Mouse (Mus musculus) limb, embryonic 11.5 days (tissue): Measurements from ENCODE around the gene Kif5a. TPM values are rescaled to one million over a fixed set of nuclear protein-coding genes. Genes with fewer than 3 reads are reported as not detected.

Source experiments
- ATAC-seq: fragments of 200-750 bp; cut with Nextera tagmentation; 2 replicates; pipeline ENCODE4 v1.8.0; 2017; ENCODE audit warnings: low read depth; ENCODE audit not compliant: insufficient number of reproducible peaks, low FRiP score, low TSS enrichment
- DNase-seq: peaks from one replicate; pipeline ENCODE4 v3.0.0-alpha.2; 2015; ENCODE audit warnings: low spot score
- H3K27ac ChIP-seq: fragments of 300-500 bp; sonication (generic); replicated peaks from 2 replicates; pipeline ENCODE4 v1.5.1; 2014; ENCODE audit warnings: low read depth, mild to moderate bottlenecking, low read length
- H3K27me3 ChIP-seq: fragments of 300-500 bp; sonication (generic); 2 replicates; pipeline ENCODE4 v1.6.1; 2014; ENCODE audit warnings: mild to moderate bottlenecking, low read length, mixed read lengths; ENCODE audit not compliant: control insufficient read depth, insufficient read depth
- H3K36me3 ChIP-seq: fragments of 300-500 bp; sonication (generic); 2 replicates; pipeline ENCODE4 v1.6.1; 2014; ENCODE audit warnings: mild to moderate bottlenecking, low read length, moderate library complexity, mixed read lengths; ENCODE audit not compliant: control insufficient read depth, insufficient read depth
- H3K4me1 ChIP-seq: fragments of 300-500 bp; sonication (generic); 2 replicates; pipeline ENCODE4 v1.6.1; 2014; ENCODE audit warnings: low read length, mixed read lengths; ENCODE audit not compliant: control insufficient read depth, insufficient read depth
- H3K4me2 ChIP-seq: fragments of 300-500 bp; sonication (generic); 2 replicates; pipeline ENCODE4 v1.6.1; 2014; ENCODE audit warnings: low read depth, mild to moderate bottlenecking, moderate library complexity; ENCODE audit not compliant: severe bottlenecking
- H3K4me3 ChIP-seq: fragments of 300-500 bp; sonication (generic); 2 replicates; pipeline ENCODE4 v1.5.1; 2014; ENCODE audit warnings: low read depth, low read length
- H3K9ac ChIP-seq: fragments of 300-500 bp; sonication (generic); 2 replicates; pipeline ENCODE4 v1.6.1; 2014; ENCODE audit warnings: mild to moderate bottlenecking, low read length
- H3K9me3 ChIP-seq: fragments of 300-500 bp; sonication (generic); 2 replicates; pipeline ENCODE4 v1.6.1; 2016; ENCODE audit warnings: low read length; ENCODE audit not compliant: control insufficient read depth
- WGBS: fragments of 180-500 bp; shearing (Covaris S2); extraction: QIAGEN DNeasy Blood & Tissue Kit; methylation state at CpG from one replicate; pipeline ENCODE4 v1.1.7; 2014; 5-methylcytosine and 5-hydroxymethylcytosine counted together
- polyA plus RNA-seq: library from polyadenylated mRNA; unstranded; fragments of >200 nt; fragmentation: Nextera tagmentation; extraction: Ambion mirVana; gene quantifications from 2 replicates; pipeline ENCODE4 v1.2.1, GENCODE M21; 2014

Gene Kif5a
- polyA plus RNA-seq, 1 experiment from 2014 or later = 2.1 TPM

DNA sequence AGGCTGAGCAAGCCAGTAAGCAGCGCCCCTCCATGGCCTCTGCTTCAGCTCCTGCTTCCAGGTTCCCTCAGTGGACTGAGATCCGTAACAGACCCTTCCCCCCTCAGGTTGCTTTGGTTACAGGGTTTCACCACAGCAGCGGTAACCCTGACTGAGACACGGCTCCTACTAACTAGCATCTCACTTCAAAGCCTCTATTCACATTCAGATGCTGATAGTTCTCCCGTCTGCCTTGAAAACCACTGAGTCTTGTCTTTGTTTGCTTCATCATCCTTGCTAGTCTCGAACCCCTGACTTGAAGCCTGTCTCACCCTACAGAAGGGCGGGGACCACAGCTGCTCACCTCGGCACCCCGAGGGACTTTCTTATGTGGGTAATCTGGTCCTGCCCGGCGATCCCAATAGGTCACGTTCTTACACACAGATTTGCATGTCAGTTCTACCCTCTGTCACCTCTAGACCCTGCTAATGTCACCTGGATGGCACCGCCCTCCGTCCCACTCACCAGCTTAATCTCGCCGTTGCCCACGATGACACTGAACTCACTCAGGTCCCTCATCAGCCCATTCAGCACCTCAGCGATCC, 24.8 kb downstream of the Kif5a start:
- no peak overlapping the region for H3K4me3 ChIP-seq
- 69% methylated on average over 18 of the region's 18 CpGs for WGBS
- no peaks in the 10 kb centered on the region for H3K36me3 ChIP-seq

DNA sequence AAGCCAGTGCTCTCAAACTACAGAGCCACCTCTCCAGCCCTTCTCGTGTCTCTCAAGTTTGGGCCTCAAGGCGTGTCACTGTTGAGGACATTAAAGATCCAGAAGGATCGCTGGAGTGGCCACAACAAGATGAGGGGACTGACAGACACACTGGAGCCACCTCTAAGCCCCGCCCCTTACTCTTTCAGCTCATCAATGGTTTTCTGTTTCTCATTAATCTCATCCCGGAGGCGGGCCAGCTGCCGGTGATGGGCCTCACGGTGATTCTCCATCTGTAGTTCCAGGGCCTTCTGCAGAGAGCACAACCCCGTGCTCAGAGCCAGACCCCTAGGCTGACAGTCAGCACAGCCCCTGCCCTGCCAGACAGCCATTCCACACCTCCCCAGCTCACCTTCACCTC, 26.6 kb downstream of the Kif5a start:
- Histone ChIP-seq H3K4me1 (no peaks in the 10 kb centered on the region), H3K9ac (no peak overlapping the region), H3K27me3 (no peaks in the 10 kb centered on the region), H3K36me3 (no peaks in the 10 kb centered on the region), H3K9me3 (no peaks in the 10 kb centered on the region), H3K4me2 (no peak overlapping the region), H3K27ac (no peak overlapping the region), H3K4me3 (no peak overlapping the region)
- no peak for ATAC-seq
- DNase-seq = no peak
- WGBS = 22% methylated on average over 9 of the region's 9 CpGs

More for the DNA sequence above, 24.8 kb downstream of the Kif5a start:
- Histone ChIP-seq H3K9ac (no peak overlapping the region), H3K27ac (no peak overlapping the region), H3K27me3 (no peaks in the 10 kb centered on the region), H3K9me3 (no peaks in the 10 kb centered on the region), H3K4me1 (no peaks in the 10 kb centered on the region), H3K4me2 (no peak overlapping the region)
- ATAC-seq (no peak), DNase-seq (no peak)

DNA sequence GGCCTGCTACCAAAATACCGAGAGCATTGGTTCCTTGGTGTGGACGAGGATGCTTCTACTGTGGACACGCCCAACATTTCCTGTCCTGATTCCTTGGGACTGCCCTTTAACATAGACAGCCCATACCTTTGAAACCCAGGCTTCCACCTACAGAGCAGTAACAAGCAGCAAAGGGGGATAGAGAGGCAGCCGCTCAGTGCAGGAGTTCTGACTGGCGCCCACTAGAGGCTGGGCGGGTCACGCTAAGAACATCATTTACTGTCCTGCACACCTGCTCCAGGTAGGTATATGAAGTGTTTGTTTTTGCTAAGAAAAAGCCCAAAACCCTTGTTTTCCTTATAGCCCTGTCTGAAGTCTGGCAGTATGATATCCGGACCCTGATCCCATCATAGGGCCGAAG, 30.0 kb downstream of the Kif5a start:
- Histone ChIP-seq H3K27ac (no peak overlapping the region), H3K4me2 (no peak overlapping the region), H3K9ac (no peak overlapping the region), H3K36me3 (no peaks in the 10 kb centered on the region), H3K4me1 (no peaks in the 10 kb centered on the region), H3K9me3 (no peaks in the 10 kb centered on the region), H3K27me3 (no peaks in the 10 kb centered on the region), H3K4me3 (no peak overlapping the region)
- WGBS = 71% methylated on average over 9 of the region's 9 CpGs
- ATAC-seq = no peak
- no peak for DNase-seq

DNA sequence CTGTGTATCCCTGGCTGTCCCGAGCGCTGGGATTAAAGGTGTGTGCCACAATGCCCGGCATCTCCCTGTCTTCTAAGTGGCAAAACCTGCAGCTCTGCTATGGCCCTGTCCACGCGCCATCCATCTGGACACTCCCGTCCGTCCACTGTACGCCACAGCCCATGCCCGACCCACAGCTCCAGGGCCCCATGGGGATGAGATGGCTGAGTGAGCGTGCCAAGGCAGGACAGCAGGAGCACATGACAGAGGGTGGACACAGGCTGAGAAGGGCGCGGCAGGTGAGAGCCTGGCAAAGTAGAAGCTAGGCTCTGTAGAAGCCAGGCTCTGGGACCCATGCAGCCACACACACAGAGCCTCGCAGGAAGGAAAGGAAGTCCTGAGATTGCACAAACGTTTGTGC, 31.4 kb downstream of the Kif5a start:
- DNase-seq (no peak), ATAC-seq (no peak)
- no peaks in the 10 kb centered on the region for H3K36me3 ChIP-seq
- no peaks in the 10 kb centered on the region for H3K4me1 ChIP-seq
- no peak overlapping the region for H3K4me2 ChIP-seq
- 86% methylated on average over 14 of the region's 14 CpGs for WGBS
- no peak overlapping the region for H3K4me3 ChIP-seq
- H3K27ac ChIP-seq = no peak overlapping the region
- H3K9ac ChIP-seq = no peak overlapping the region
- no peaks in the 10 kb centered on the region for H3K9me3 ChIP-seq
- no peaks in the 10 kb centered on the region for H3K27me3 ChIP-seq

DNA sequence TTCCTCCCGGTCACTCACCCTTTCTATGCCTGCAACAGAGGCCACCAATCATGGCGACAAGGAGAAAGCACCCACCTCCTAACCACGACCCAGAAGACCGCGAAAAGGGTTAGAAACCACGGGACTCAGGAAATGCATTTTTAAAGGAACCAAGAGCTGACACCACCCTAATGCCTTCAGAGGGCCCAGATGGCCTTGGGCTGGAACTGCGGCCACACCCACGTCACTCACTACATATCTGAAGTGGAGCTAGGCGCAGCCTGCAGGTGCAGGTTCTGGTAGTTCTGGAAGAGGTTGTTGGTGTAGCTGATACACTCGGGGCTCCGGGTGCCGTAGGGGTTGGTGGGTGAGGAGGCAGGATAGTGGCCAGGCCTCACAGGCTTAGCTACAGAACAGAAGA, 32.5 kb downstream of the Kif5a start:
- no peak overlapping the region for H3K27ac ChIP-seq
- H3K36me3 ChIP-seq = no peaks in the 10 kb centered on the region
- DNase-seq (no peak), ATAC-seq (no peak)
- WGBS = 88% methylated on average over 12 of the region's 12 CpGs
- H3K9me3 ChIP-seq = no peaks in the 10 kb centered on the region
- no peaks in the 10 kb centered on the region; the same call in 1 of the 2 replicates for H3K4me1 ChIP-seq
- H3K27me3 ChIP-seq = no peaks in the 10 kb centered on the region
- no peak overlapping the region for H3K4me2 ChIP-seq
- H3K9ac ChIP-seq = no peak overlapping the region
- no peak overlapping the region for H3K4me3 ChIP-seq

DNA sequence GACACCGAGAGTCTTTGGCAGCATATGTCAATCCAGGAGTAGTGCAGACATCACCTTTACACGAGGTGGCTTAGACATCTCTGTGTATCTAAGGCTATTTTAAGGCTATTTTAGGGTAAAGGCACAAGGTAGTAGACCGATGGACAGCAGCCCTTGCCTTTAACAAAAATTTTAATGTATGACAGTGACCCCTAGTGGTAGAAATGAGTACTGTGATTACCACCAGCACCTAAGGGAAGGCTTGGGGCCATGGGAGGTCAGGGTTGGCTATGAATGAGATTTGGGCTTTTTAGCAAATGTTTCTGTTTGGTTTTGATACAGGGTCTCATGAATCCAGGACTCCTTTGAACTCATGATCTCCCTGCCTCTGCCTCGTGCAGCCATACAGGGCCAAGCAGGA, 34.3 kb downstream of the Kif5a start:
- peak; percentile 51 for DNase-seq
- 0 out of 2 replicates have a peak, but pooled peaks have one; percentile 20 for ATAC-seq
- Histone ChIP-seq H3K4me3 (no peak overlapping the region), H3K36me3 (no peaks in the 10 kb centered on the region), H3K4me2 (no peak overlapping the region), H3K9ac (no peak overlapping the region), H3K4me1 (no peaks in the 10 kb centered on the region; the same call in 1 of the 2 replicates), H3K27ac (no peak overlapping the region), H3K27me3 (no peaks in the 10 kb centered on the region), H3K9me3 (no peaks in the 10 kb centered on the region)
- WGBS = 19% methylated on average over 4 of the region's 4 CpGs

DNA sequence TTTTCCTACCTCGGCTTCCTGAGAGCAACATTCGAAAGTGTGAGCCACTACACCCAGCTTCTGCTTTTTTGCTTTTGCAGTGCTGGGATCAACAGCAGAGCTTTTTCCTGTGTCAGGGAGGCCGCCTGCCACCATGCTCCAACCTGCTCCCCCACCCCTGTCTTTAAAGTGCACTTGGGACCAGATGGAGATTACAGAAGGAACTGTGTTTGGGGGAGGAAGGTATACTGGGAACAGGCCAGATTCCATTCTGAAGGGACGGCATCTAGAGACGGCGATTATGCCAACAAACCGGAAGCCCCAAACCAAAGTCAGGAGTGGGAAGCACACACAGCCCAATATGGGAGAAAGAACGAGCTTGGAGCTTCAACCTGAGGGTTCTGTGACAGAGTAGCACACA, 36.0 kb downstream of the Kif5a start:
- H3K27ac ChIP-seq = no peak overlapping the region

DNA sequence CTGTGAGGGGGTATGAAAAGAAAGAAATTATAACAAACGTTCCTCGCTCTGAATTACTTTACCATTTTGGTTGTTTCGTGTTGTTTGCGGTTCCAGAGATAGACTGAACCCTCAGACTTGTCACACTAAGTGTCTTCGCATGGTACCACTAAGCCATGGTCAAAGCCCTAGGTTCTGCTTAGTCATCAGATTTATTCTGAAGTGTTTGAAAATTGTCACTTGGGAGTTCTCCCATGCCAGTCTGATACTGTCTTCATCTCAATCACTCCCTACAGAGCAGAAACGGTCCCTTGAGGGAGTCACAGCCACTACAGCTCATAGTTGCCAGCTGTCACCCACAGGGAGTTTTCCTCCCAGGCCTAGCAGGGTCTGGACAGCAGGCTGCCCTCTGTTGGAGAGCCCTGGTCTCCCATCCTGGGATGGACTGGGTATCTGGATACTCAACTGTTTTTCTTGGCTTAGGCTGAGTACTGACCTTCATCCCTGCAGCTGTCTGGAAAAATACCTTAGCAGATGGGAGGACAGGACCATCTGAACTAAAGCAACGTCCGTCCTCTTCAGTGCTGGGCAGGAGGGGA, 36.7 kb downstream of the Kif5a start:
- Histone ChIP-seq H3K9me3 (no peaks in the 10 kb centered on the region), H3K4me2 (no peak overlapping the region), H3K36me3 (no peaks in the 10 kb centered on the region), H3K4me3 (no peak overlapping the region), H3K27ac (no peak overlapping the region), H3K27me3 (no peaks in the 10 kb centered on the region), H3K9ac (no peak overlapping the region), H3K4me1 (no peaks in the 10 kb centered on the region; the same call in 1 of the 2 replicates)
- DNase-seq (no peak), ATAC-seq (no peak)
- 68% methylated on average over 8 of the region's 8 CpGs for WGBS

More for the DNA sequence above, 36.0 kb downstream of the Kif5a start:
- no peaks in the 10 kb centered on the region for H3K27me3 ChIP-seq
- DNase-seq (no peak), ATAC-seq (no peak)
- WGBS = 85% methylated on average over 8 of the region's 8 CpGs
- no peaks in the 10 kb centered on the region for H3K9me3 ChIP-seq
- H3K4me3 ChIP-seq = no peak overlapping the region
- H3K9ac ChIP-seq = peak overlapping the region; percentile 27; the same call in 1 of the 2 replicates
- H3K36me3 ChIP-seq = no peaks in the 10 kb centered on the region
- H3K4me2 ChIP-seq = no peak overlapping the region
- no peaks in the 10 kb centered on the region; the same call in 1 of the 2 replicates for H3K4me1 ChIP-seq

DNA sequence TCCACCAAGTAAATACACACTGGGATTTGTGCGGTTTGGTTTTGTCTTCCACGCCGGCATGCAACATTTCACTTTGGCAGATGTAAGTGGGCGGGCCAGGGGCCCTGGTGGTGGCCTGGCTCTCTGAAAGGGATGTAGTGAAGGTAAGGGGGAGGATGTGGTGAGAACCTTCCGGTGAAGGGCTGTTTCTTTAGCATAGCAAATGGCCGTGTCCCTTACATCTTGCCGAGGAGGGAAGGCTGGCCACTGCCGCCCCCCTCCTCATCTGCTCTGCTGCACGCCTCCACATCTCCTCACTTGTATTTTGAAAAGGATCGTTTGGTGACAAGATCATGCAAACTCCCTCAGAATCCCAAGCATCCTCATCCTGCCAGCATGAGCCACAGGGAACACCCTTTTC, 37.4 kb downstream of the Kif5a start:
- H3K27me3 ChIP-seq = no peaks in the 10 kb centered on the region
- no peak overlapping the region for H3K27ac ChIP-seq
- H3K4me3 ChIP-seq = no peak overlapping the region
- WGBS = 21% methylated on average over 10 of the region's 10 CpGs
- no peaks in the 10 kb centered on the region for H3K36me3 ChIP-seq
- DNase-seq = no peak
- H3K4me2 ChIP-seq = no peak overlapping the region
- H3K9ac ChIP-seq = no peak overlapping the region
- H3K9me3 ChIP-seq = no peaks in the 10 kb centered on the region
- ATAC-seq = no peak
- H3K4me1 ChIP-seq = no peaks in the 10 kb centered on the region; the same call in 1 of the 2 replicates
